16 mouse cellular contexts compared by ENCODE assay signal in the genomic region with DNA sequence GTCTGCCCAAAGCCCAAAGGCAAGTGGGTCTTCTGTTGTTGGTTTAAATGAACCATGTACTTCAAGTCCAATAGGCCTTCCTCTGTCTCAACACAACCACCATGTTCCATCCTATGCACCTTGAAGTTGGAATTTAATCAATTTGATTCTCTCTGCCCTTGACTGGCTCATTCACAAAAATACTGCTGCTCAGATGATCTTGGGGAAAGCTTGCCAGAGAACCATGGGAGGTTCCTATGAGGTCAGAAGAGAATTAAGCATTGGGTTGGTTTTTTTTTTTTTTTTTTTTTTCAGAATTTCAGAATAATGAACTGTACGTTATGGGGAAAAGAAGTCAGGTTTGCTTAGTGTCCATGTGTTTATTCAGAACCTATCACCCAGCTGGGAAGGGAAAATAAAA.
"Had no signal": no experiment of that assay in that cellular context is flagged by ENCODE, and none has a peak within 500 bp of the region (broad histone marks: within the 10 kb centered on the region; RNA-seq: fewer than 3 reads in every experiment).

No protein-coding gene starts in this region.

- H3K4me1 ChIP-seq: neural tube, embryonic 13.5 days; neural tube, embryonic 15.5 days; stomach, embryonic 15.5 days had no signal

- H3K4me3 ChIP-seq: neural tube, embryonic 13.5 days; neural tube, embryonic 15.5 days; stomach, embryonic 15.5 days had no signal

- DNase-seq: retina, postnatal 1 day; right cerebral cortex, adult 18-20 months; right cerebral cortex, postnatal 14 days; right cerebral cortex, postnatal 25 days; right cerebral cortex, postnatal 4 days; spleen, adult 18-20 months; thymus, adult 18-20 months; thymus, adult 2 months; thymus, postnatal 14 days; thymus, postnatal 25 days; thymus, postnatal 36 days; thymus, postnatal 4 days had no signal

- H3K27me3 ChIP-seq: neural tube, embryonic 13.5 days; neural tube, embryonic 15.5 days; stomach, embryonic 15.5 days had no signal

- H3K27ac ChIP-seq: neural tube, embryonic 13.5 days; neural tube, embryonic 15.5 days; stomach, embryonic 15.5 days; stomach, postnatal 0 days had no signal
